Mouse (Mus musculus) CH12.LX (cell line): ENCODE measurements at regions not wholly inside any gene's neighbourhood (a gene's known extent, or its start where the extent isn't known, plus 50 kb on each side); places are given as distances from the start of the nearest gene placed in this dataset.

Source experiments
- DNase-seq: peaks from one replicate; pipeline ENCODE4 v3.0.0-alpha.2; 2013; ENCODE audit errors: extremely low read depth
- H3K27ac ChIP-seq: 2 replicates; pipeline ENCODE4 v1.5.1; 2012; ENCODE audit warnings: low read depth, mild to moderate bottlenecking, control low read depth, moderate library complexity; ENCODE audit not compliant: insufficient read depth
- H3K27me3 ChIP-seq: replicated peaks from 2 replicates; pipeline ENCODE3; 2012; ENCODE audit warnings: inconsistent platforms
- H3K36me3 ChIP-seq, 2 experiments: replicated peaks in 1 of 2; 2 replicates each; pipeline versions ENCODE3 to v1.6.1; 2012; ENCODE audit warnings: inconsistent platforms in 1 of 2, low read length in 1 of 2, mild to moderate bottlenecking in 1 of 2, mixed read lengths in 1 of 2, moderate library complexity in 1 of 2; ENCODE audit not compliant: control insufficient read depth in 1 of 2, insufficient read depth in 1 of 2
- H3K4me1 ChIP-seq, 2 experiments: 2 replicates each; pipeline ENCODE4 v1.6.1; 2012; ENCODE audit warnings: inconsistent platforms in 1 of 2, moderate library complexity in 1 of 2; ENCODE audit not compliant: insufficient read depth in 2 of 2, control insufficient read depth in 1 of 2
- H3K4me2 ChIP-seq: 2 replicates; pipeline ENCODE4 v1.6.1; 2012; ENCODE audit warnings: low read depth, mild to moderate bottlenecking, control low read depth; ENCODE audit not compliant: poor library complexity, insufficient read depth, severe bottlenecking
- H3K4me3 ChIP-seq, 3 experiments: fragments of 150-350 bp in 1 of 3; sonication (generic) in 1 of 3; replicated peaks in 1 of 3; 2 replicates each; pipeline versions ENCODE3 to v1.5.1; 2011 to 2012; ENCODE audit warnings: low read depth in 2 of 3, low read length in 2 of 3, mild to moderate bottlenecking in 2 of 3, moderate library complexity in 2 of 3, control low read depth in 1 of 3, improper control_type of control experiment in 1 of 3, inconsistent platforms in 1 of 3, mixed read lengths in 1 of 3; ENCODE audit not compliant: poor library complexity in 1 of 3
- H3K79me2 ChIP-seq: replicated peaks from 2 replicates; pipeline ENCODE4 v1.6.1; 2012; ENCODE audit warnings: mild to moderate bottlenecking, moderate library complexity; ENCODE audit not compliant: control insufficient read depth, poor library complexity, insufficient read depth, severe bottlenecking; ENCODE audit errors: extremely low read depth
- H3K9ac ChIP-seq: 2 replicates; pipeline ENCODE4 v1.6.1; 2012; ENCODE audit warnings: low read depth, mild to moderate bottlenecking, control low read depth, moderate library complexity; ENCODE audit not compliant: insufficient read depth
- H3K9me3 ChIP-seq: replicated peaks from 2 replicates; pipeline ENCODE3; 2012; ENCODE audit warnings: low read length, inconsistent platforms, mixed read lengths
- CHD1 ChIP-seq: IDR thresholded peaks from 2 replicates; pipeline ENCODE4 v1.6.1; 2012; ENCODE audit warnings: low read depth, low read length, improper control_type of control experiment, inconsistent platforms
- CHD2 ChIP-seq: IDR thresholded peaks from 2 replicates; pipeline ENCODE4 v1.6.1; 2011; ENCODE audit warnings: low read length, improper control_type of control experiment
- CTCF ChIP-seq, 2 experiments: IDR thresholded peaks in 1 of 2; conservative IDR thresholded peaks in 1 of 2; 2 replicates each; pipeline ENCODE4 v1.5.1; 2011 to 2012; ENCODE audit warnings: low read depth in 2 of 2, low read length in 2 of 2, improper control_type of control experiment in 1 of 2, inconsistent platforms in 1 of 2, mild to moderate bottlenecking in 1 of 2, moderate library complexity in 1 of 2
- E2F4 ChIP-seq: IDR thresholded peaks from 2 replicates; pipeline ENCODE4 v1.6.1; 2011; ENCODE audit warnings: low read depth, low read length, improper control_type of control experiment; ENCODE audit not compliant: insufficient replicate concordance
- ELF1 ChIP-seq: IDR thresholded peaks from 2 replicates; pipeline ENCODE4 v1.6.1; 2014; ENCODE audit warnings: low read depth, mild to moderate bottlenecking, inconsistent platforms, low read length, improper control_type of control experiment
- ETS1 ChIP-seq: conservative IDR thresholded peaks from 2 replicates; pipeline ENCODE4 v1.6.1; 2012; ENCODE audit warnings: low read depth, mild to moderate bottlenecking, inconsistent platforms, low read length, improper control_type of control experiment, moderate library complexity
- HCFC1 ChIP-seq: IDR thresholded peaks from 2 replicates; pipeline ENCODE4 v1.6.1; 2012; ENCODE audit warnings: low read depth, mild to moderate bottlenecking, inconsistent platforms, low read length, improper control_type of control experiment
- JUN ChIP-seq: IDR thresholded peaks from 2 replicates; pipeline ENCODE4 v1.6.1; 2011; ENCODE audit warnings: low read depth, mild to moderate bottlenecking, low read length, improper control_type of control experiment, moderate library complexity; ENCODE audit not compliant: insufficient read depth
- JUND ChIP-seq: conservative IDR thresholded peaks from 2 replicates; pipeline ENCODE4 v1.6.1; 2011; ENCODE audit warnings: low read depth, low read length, improper control_type of control experiment
- KAT2A ChIP-seq: IDR thresholded peaks from 2 replicates; pipeline ENCODE4 v1.6.1; 2012; ENCODE audit warnings: low read length, improper control_type of control experiment, inconsistent platforms; ENCODE audit not compliant: insufficient replicate concordance
- MAX ChIP-seq: IDR thresholded peaks from 2 replicates; pipeline ENCODE4 v1.6.1; 2011; ENCODE audit warnings: low read length, improper control_type of control experiment
- MEF2A ChIP-seq: IDR thresholded peaks from 2 replicates; pipeline ENCODE4 v1.6.1; 2014; ENCODE audit warnings: low read depth, mild to moderate bottlenecking, inconsistent platforms, low read length, improper control_type of control experiment, borderline replicate concordance
- MXI1 ChIP-seq: IDR thresholded peaks from 2 replicates; pipeline ENCODE4 v1.6.1; 2011; ENCODE audit warnings: mild to moderate bottlenecking, low read depth, low read length, improper control_type of control experiment
- MYC ChIP-seq: IDR thresholded peaks from 2 replicates; pipeline ENCODE4 v1.6.1; 2011; ENCODE audit warnings: low read depth, mild to moderate bottlenecking, improper control_type of control experiment, low read length
- NELFE ChIP-seq: IDR thresholded peaks from 2 replicates; pipeline ENCODE4 v1.6.1; 2011; ENCODE audit warnings: low read depth, low read length, improper control_type of control experiment
- NRF1 ChIP-seq: IDR thresholded peaks from 2 replicates; pipeline ENCODE4 v1.6.1; 2014; ENCODE audit warnings: low read depth, mild to moderate bottlenecking, inconsistent platforms, low read length, improper control_type of control experiment, moderate library complexity
- PAX5 ChIP-seq: IDR thresholded peaks from 2 replicates; pipeline ENCODE4 v1.6.1; 2012; ENCODE audit warnings: low read length, inconsistent platforms, mixed read lengths
- POLR2A ChIP-seq: IDR thresholded peaks from 2 replicates; pipeline ENCODE4 v1.6.1; 2011; ENCODE audit warnings: low read depth, mild to moderate bottlenecking, improper control_type of control experiment, low read length
- POLR2AphosphoS2 ChIP-seq: IDR thresholded peaks from 2 replicates; pipeline ENCODE4 v1.6.1; 2011; ENCODE audit warnings: low read depth, low read length, improper control_type of control experiment
- RAD21 ChIP-seq: IDR thresholded peaks from 2 replicates; pipeline ENCODE4 v1.6.1; 2011; ENCODE audit warnings: low read depth, mild to moderate bottlenecking, low read length, improper control_type of control experiment, moderate library complexity
- RCOR1 ChIP-seq: conservative IDR thresholded peaks from 2 replicates; pipeline ENCODE4 v1.6.1; 2012; ENCODE audit warnings: low read depth, mild to moderate bottlenecking, inconsistent platforms, low read length, improper control_type of control experiment
- SIN3A ChIP-seq: IDR thresholded peaks from 2 replicates; pipeline ENCODE4 v1.6.1; 2012; ENCODE audit warnings: low read length, improper control_type of control experiment, inconsistent platforms
- TBP ChIP-seq: conservative IDR thresholded peaks from 2 replicates; pipeline ENCODE4 v1.6.1; 2011; ENCODE audit warnings: low read depth, low read length, improper control_type of control experiment
- UBTF ChIP-seq: IDR thresholded peaks from 2 replicates; pipeline ENCODE4 v1.6.1; 2012; ENCODE audit warnings: low read depth, mild to moderate bottlenecking, inconsistent platforms, low read length, improper control_type of control experiment, moderate library complexity
- USF1 ChIP-seq: IDR thresholded peaks from 2 replicates; pipeline ENCODE4 v1.6.1; 2014; ENCODE audit warnings: low read depth, mild to moderate bottlenecking, inconsistent platforms, low read length, improper control_type of control experiment
- USF2 ChIP-seq: conservative IDR thresholded peaks from 2 replicates; pipeline ENCODE4 v1.6.1; 2011; ENCODE audit warnings: low read depth, low read length, improper control_type of control experiment
- ZC3H11A ChIP-seq: IDR thresholded peaks from 2 replicates; pipeline ENCODE4 v1.6.1; 2012; ENCODE audit warnings: low read depth, mild to moderate bottlenecking, inconsistent platforms, low read length, improper control_type of control experiment
- ZKSCAN1 ChIP-seq: IDR thresholded peaks from 2 replicates; pipeline ENCODE4 v1.6.1; 2012; ENCODE audit warnings: low read depth, inconsistent platforms, low read length, improper control_type of control experiment, borderline replicate concordance
- ZMIZ1 ChIP-seq: IDR thresholded peaks from 2 replicates; pipeline ENCODE4 v1.6.1; 2012; ENCODE audit warnings: low read depth, mild to moderate bottlenecking, inconsistent platforms, low read length, improper control_type of control experiment
- ZNF384 ChIP-seq: IDR thresholded peaks from 2 replicates; pipeline ENCODE4 v1.6.1; 2012; ENCODE audit warnings: low read depth, low read length, improper control_type of control experiment, inconsistent platforms
- dilution Hi-C: fragments of 300-500 bp; cut with MboI; formaldehyde crosslinking; loops from 2 replicates; pipeline ENCODE4 v1.14.3; 2020; ENCODE audit warnings: low sequenced_read_pairs; ENCODE audit not compliant: extremely low pct_unique_long_range_greater_than_20kb, extremely low pct_ligation_motif_present
- in situ Hi-C: fragments of 300-500 bp; cut with MboI; formaldehyde crosslinking; loops from 3 replicates; pipeline ENCODE4 v1.14.3; 2019; ENCODE audit warnings: low sequenced_read_pairs, low pct_ligation_motif_present, low pct_unique_long_range_greater_than_20kb, mixed read lengths

GRCm38 (mm10) chr7:37241781-37242180, 531.7 kb downstream of the Zfp536 start:
- no peak for TF ChIP-seq ZNF384
- no peak for TF ChIP-seq KAT2A
- TF ChIP-seq NELFE, result no peak
- no peak for TF ChIP-seq MXI1
- TF ChIP-seq MYC, result no peak
- no peak for TF ChIP-seq ETS1
- no peak for TF ChIP-seq ZC3H11A
- TF ChIP-seq MEF2A, result no peak
- no peak for TF ChIP-seq ZMIZ1
- no peak for TF ChIP-seq JUND
- no peak for TF ChIP-seq TBP
- no peak for TF ChIP-seq POLR2AphosphoS2
- no peak for TF ChIP-seq CHD2
- no peak for TF ChIP-seq UBTF
- TF ChIP-seq CHD1, result no peak
- TF ChIP-seq POLR2A, result no peak
- TF ChIP-seq USF2, result no peak
- TF ChIP-seq RCOR1, result no peak
- no peak for TF ChIP-seq HCFC1
- TF ChIP-seq, all 38 proteins: peak for 0
- Histone ChIP-seq H3K9ac (no peak overlapping the region), H3K4me3 (no peak overlapping the region), H3K4me1 (no peaks in the 10 kb centered on the region), H3K27ac (no peak overlapping the region), H3K79me2 (no peaks in the 10 kb centered on the region), H3K4me2 (no peak overlapping the region), H3K36me3 (no peaks in the 10 kb centered on the region), H3K9me3 (peaks cover 72% of the 10 kb centered on the region), H3K27me3 (no peaks in the 10 kb centered on the region)
- dilution Hi-C loops (no loop called here), in situ Hi-C loops (no loop called here)
- no peak for DNase-seq

DNA sequence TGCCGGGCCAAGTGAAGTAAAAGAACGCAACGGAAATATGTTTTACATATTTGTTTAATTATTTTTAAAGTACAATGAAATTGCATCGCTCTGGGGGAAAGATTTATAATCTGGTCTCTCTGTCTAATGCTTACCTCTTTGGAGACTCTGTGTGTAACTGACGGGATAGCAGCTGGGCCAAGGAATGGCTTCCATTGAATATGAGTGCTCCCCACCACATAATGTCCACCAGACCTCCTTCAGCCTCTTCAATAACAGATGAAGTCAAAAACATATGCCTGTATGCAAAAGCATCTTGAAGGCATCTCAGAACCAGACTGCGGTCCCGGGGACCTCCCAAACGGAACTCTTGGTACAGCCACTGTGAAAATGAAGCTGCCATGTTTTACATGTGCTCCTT, 531.0 kb downstream of the Zfp536 start:
- Histone ChIP-seq H3K4me2 (no peak overlapping the region), H3K79me2 (no peaks in the 10 kb centered on the region), H3K9ac (no peak overlapping the region), H3K4me3 (no peak overlapping the region), H3K9me3 (peaks cover 69% of the 10 kb centered on the region), H3K4me1 (no peaks in the 10 kb centered on the region), H3K27me3 (no peaks in the 10 kb centered on the region), H3K36me3 (no peaks in the 10 kb centered on the region), H3K27ac (no peak overlapping the region)
- no peak for DNase-seq
- no peak for TF ChIP-seq JUN
- TF ChIP-seq ETS1, result no peak
- TF ChIP-seq NELFE, result no peak
- TF ChIP-seq CHD1, result no peak
- TF ChIP-seq SIN3A, result no peak
- TF ChIP-seq ELF1, result no peak
- TF ChIP-seq NRF1, result no peak
- TF ChIP-seq RCOR1, result no peak
- no peak for TF ChIP-seq USF1
- TF ChIP-seq HCFC1, result no peak
- TF ChIP-seq PAX5, result no peak
- no peak for TF ChIP-seq ZKSCAN1
- TF ChIP-seq E2F4, result no peak
- no peak for TF ChIP-seq UBTF
- TF ChIP-seq CTCF (conservative IDR thresholded peaks at IDR 0.05 in 1 of 2, IDR thresholded peaks at IDR 0.05 in 1 of 2; ENCODE audit: low read depth in 2 of 2, low read length in 2 of 2), result no peak
- no peak for TF ChIP-seq MAX
- TF ChIP-seq RAD21, result no peak
- no peak for TF ChIP-seq USF2
- no peak for TF ChIP-seq MEF2A
- in situ Hi-C loops (no loop called here), dilution Hi-C loops (no loop called here)
